Mouse (Mus musculus): ENCODE results near the gene Sh2b2. TPM values are rescaled to one million over a fixed set of nuclear protein-coding genes. Genes with fewer than 3 reads are reported as not detected.

Sh2b2 gene
- polyA plus RNA-seq, 1 experiment from 2014 or later, result 24.6 TPM

Other genes with a start within 250 kb of the Sh2b2 start
- gene Upk3b, start 208.1 kb downstream of the Sh2b2 start, polyA plus RNA-seq (2014; fragmentation: Nextera tagmentation; extraction: Ambion mirVana), result not detected in 2 replicates
- not detected in 2 replicates for gene Upk3bl, start 192.1 kb downstream of the Sh2b2 start, polyA plus RNA-seq (2014; fragmentation: Nextera tagmentation; extraction: Ambion mirVana)
- gene Rasa4, start 162.6 kb downstream of the Sh2b2 start, polyA plus RNA-seq (2014; fragmentation: Nextera tagmentation; extraction: Ambion mirVana), result 13.6 and 15.0 TPM in 2 replicates
- gene Polr2j, start 129.9 kb downstream of the Sh2b2 start, polyA plus RNA-seq (2014; fragmentation: Nextera tagmentation; extraction: Ambion mirVana), result 209 and 235 TPM in 2 replicates
- gene Lrwd1, start 110.5 kb downstream of the Sh2b2 start, polyA plus RNA-seq (2014; fragmentation: Nextera tagmentation; extraction: Ambion mirVana), result 18.2 and 20.5 TPM in 2 replicates
- gene Alkbh4, start 110.4 kb downstream of the Sh2b2 start, polyA plus RNA-seq (2014; fragmentation: Nextera tagmentation; extraction: Ambion mirVana), result 16.7 and 17.1 TPM in 2 replicates
- 34.6 and 37.5 TPM in 2 replicates for gene Orai2, start 75.8 kb downstream of the Sh2b2 start, polyA plus RNA-seq (2014; fragmentation: Nextera tagmentation; extraction: Ambion mirVana)
- gene Prkrip1, start 47.6 kb downstream of the Sh2b2 start, polyA plus RNA-seq (2014; fragmentation: Nextera tagmentation; extraction: Ambion mirVana), result 59.0 and 61.7 TPM in 2 replicates

Data from hindbrain, embryonic 14.5 days (tissue).